Mouse (Mus musculus) E14TG2a.4 (cell line): Measurements from ENCODE around the gene Tbl2.

Source experiments
- H3K27me3 ChIP-seq: 2 replicates; pipeline ENCODE4 v1.6.1; 2014; ENCODE audit warnings: low read length, control low read depth; ENCODE audit not compliant: insufficient read depth
- H3K36me3 ChIP-seq: 2 replicates; pipeline ENCODE4 v1.6.1; 2014; ENCODE audit warnings: low read length, control low read depth; ENCODE audit not compliant: insufficient read depth
- H3K4me1 ChIP-seq: replicated peaks from 2 replicates; pipeline ENCODE4 v1.6.1; 2014; ENCODE audit warnings: low read depth, low read length, control low read depth
- H3K4me3 ChIP-seq: replicated peaks from 2 replicates; pipeline ENCODE4 v1.5.1; 2014; ENCODE audit warnings: mild to moderate bottlenecking, low read length
- H3K9me3 ChIP-seq: 2 replicates; pipeline ENCODE4 v1.6.1; 2014; ENCODE audit warnings: low read length, control low read depth
- CTCF ChIP-seq: conservative IDR thresholded peaks from 2 replicates; pipeline ENCODE4 v1.5.1; 2014; ENCODE audit warnings: low read length
- NANOG ChIP-seq: IDR thresholded peaks from 2 replicates; pipeline ENCODE4 v1.6.1; 2014; ENCODE audit warnings: borderline replicate concordance, low read length, mixed read lengths
- POU5F1 ChIP-seq: IDR thresholded peaks from 2 replicates; pipeline ENCODE4 v1.6.1; 2014; ENCODE audit warnings: low read length, borderline replicate concordance

Tbl2 gene

DNA sequence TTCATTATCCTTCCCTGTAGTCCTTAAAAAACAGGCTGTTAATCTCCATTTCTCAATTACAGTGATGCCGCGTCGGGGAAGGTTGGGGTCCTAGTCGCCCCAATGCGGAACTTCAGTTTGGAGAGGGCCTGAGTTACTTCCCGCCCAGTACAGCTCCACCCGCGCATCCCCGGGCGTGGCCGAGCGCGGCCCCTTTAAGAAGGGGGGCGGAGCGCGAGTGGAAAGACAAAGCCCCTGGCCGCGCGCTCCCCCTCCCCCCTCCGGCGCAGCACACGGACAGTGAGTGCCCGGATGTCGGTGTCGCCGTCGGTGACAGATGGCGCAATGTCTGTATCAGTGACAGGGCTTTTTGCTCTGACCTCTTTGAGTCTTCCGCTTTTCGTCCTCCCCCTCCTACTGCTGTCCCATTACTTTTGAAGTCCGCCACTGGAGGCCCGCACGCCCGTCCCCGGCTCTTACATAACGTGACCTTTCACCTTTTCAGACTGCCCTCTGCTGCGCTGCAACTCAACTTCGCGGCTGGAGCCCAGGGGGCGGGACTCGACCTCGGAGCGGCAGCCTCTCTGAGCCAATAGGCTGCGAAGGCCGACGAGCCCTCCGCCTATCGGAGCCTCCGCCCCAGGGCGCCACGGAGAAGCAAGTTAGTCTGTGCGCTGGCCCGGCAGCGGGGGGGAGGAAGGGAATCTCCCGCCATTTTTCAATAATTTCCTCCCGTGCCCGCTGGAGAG is 37.3 kb downstream of the Tbl2 start, which contains the start of gene Baz1b:
TSS of gene Baz1b (plus strand) at position 644 of the 728 bp plus-strand sequence.
- H3K9me3 ChIP-seq: no peaks in the 10 kb centered on the region
- H3K4me3 ChIP-seq: peak within 1 kb of the TSS; percentile 94

DNA sequence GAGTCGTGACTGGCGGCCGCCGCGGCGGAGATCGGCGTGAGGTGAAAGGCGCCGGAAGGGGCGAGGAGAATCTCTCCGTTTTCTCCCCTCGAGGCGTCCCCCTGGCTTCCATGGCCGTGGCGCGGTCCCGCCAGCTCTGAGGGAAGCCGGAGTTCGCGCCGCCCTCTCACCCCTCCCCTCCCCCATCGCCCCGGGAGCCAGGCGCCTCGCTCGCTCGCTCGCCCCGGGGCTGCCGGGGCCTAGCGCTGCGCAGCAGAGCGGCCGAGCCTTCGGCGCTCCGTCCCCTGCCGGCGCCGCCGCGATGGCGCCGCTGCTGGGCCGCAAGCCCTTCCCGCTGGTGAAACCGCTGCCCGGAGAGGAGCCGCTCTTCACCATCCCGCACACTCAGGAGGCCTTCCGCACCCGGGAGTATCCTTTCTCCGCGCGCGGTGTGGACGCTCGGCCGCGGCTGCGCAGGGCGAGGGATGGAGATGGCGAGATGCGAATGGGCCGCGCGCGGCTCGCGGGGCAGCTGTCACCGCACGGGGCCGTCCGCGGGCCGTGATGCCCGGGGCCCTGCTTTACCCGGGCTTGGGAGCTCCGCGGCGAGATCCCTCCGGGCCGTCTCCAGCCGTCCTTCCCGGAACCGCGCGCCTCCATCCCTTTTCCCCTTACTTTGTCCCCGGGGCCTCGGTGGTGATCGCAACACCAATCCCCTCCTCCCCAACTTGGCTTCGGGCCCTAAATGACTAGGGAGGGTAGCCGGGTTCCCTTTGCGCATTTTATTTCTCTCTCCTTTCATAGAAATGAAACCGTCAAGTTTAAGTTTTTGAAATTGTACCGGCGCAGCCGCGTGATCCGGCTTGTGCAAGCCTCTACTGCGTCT is 38.1 kb downstream of the Tbl2 start:
- no peak for TF ChIP-seq NANOG
- TF ChIP-seq CTCF: no peak
- TF ChIP-seq POU5F1: no peak
- H3K9me3 ChIP-seq: no peaks in the 10 kb centered on the region

More for the DNA sequence above, 37.3 kb downstream of the Tbl2 start, which contains the start of gene Baz1b:
- TF ChIP-seq POU5F1: no peak
- TF ChIP-seq NANOG: peak; percentile 24; the same call in 1 of the 2 replicates
- peaks cover 39% of the 10 kb centered on the region for H3K36me3 ChIP-seq
- no peaks in the 10 kb centered on the region for H3K27me3 ChIP-seq
- H3K4me1 ChIP-seq: peaks cover 62% of the 10 kb centered on the region

DNA sequence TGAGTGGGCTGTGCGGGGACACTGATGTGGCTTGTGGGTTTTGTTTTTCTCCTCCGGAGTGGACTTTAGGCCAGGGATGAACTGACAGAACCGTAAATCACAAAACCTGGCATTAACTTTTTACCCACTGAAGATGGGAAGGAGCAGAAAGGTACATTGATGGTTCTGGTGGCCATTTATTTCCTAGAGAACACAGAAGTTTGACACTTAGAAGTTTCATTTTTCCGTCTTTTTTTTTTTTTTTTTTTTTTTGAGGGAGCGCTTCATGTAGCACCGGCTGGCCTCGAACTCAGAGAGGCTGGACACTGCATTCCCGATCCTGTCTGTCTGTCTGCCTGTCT is 38.7 kb downstream of the Tbl2 start:
- Histone ChIP-seq H3K27me3 (no peaks in the 10 kb centered on the region), H3K4me1 (peaks cover 61% of the 10 kb centered on the region), H3K9me3 (no peaks in the 10 kb centered on the region), H3K36me3 (peaks cover 42% of the 10 kb centered on the region), H3K4me3 (peak overlapping the region; percentile 94)
- TF ChIP-seq CTCF: no peak
- TF ChIP-seq NANOG: no peak
- no peak for TF ChIP-seq POU5F1

More for the DNA sequence above, 38.1 kb downstream of the Tbl2 start:
- peaks cover 39% of the 10 kb centered on the region for H3K36me3 ChIP-seq
- no peaks in the 10 kb centered on the region for H3K27me3 ChIP-seq
- peaks cover 61% of the 10 kb centered on the region for H3K4me1 ChIP-seq
- peak overlapping the region; percentile 94 for H3K4me3 ChIP-seq

DNA sequence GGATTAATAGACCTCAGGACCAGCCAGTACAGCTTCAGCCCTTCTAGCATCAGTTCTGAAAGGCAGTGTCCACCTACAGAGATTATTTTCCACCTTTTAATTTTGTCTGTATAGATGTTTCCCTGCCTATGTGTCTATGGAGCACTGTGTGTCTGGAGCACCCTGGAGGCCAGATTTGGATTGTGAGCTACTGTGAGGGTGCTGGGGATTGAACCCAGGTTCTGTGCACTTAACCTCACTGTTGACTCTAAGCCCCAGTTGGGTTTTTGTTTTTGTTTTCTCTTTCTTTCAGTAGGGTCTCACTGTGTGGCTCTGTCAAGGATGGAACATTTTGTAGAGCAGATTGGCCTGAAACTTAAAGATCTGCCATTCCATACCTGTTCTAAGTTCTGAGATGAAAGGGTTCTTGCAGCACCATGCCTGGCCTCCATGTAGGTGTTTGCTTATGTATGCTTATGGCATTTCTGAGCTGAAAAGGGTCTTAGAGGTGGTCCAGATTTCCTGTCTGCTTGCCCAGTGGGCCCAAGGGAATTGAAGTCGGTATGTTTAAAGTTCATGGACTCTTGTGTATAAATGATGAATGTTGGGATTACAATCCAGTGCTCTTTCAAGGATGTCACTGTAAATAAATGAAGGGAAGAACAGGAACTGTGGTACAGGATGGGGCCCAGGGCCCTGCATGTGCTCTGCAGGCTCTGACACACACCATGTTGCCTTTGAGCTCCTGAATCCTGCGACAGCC is 40.0 kb downstream of the Tbl2 start:
- Histone ChIP-seq H3K4me3 (peak overlapping the region; percentile 94), H3K4me1 (peaks cover 64% of the 10 kb centered on the region), H3K36me3 (peaks cover 55% of the 10 kb centered on the region), H3K9me3 (no peaks in the 10 kb centered on the region), H3K27me3 (no peaks in the 10 kb centered on the region)
- TF ChIP-seq POU5F1 (no peak), CTCF (no peak), NANOG (no peak)

DNA sequence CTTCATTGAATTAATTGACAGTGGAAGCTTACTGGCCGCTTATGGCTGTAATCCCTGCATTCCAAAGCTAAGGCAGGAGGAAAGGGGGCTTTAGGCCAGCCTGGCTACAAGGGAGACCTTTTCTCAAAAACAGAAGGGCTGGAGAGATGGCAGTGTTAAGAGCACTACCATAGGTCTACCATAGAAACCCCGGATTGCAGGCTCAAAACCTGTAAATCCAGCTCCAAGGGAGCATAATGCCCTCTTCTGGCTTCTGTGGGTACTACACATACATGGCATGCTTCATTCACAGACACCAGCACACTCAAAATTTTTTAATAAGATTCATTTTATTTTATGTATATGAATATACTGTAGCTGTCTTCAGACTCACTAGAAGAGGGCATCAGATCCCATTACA is 42.2 kb downstream of the Tbl2 start:
- Histone ChIP-seq H3K36me3 (peaks cover 76% of the 10 kb centered on the region), H3K9me3 (no peaks in the 10 kb centered on the region), H3K27me3 (no peaks in the 10 kb centered on the region), H3K4me1 (peaks cover 60% of the 10 kb centered on the region), H3K4me3 (no peak overlapping the region)
- TF ChIP-seq NANOG (no peak), CTCF (peak; percentile 90)

DNA sequence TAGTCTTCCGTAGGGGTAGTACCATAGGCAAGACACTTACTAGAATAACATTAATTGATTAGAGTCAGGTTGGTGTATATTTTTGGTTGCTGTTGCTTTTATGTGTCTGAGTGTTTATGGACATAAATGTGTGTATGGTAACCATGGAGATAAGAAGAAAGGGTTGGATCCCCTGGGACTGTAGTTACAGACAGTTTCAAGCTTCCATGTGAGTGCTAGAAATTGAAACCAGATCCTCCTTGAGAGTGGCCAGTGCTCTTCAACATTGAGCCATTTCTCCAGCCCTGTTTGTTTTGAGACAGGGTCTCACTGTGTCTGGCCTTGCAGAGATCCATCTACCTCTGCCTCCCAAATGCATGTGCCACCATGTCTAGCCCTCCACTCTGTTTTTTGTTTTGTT is 43.0 kb downstream of the Tbl2 start:
- TF ChIP-seq NANOG (no peak), CTCF (no peak), POU5F1 (no peak)
- Histone ChIP-seq H3K9me3 (no peaks in the 10 kb centered on the region), H3K4me1 (peaks cover 60% of the 10 kb centered on the region), H3K27me3 (no peaks in the 10 kb centered on the region), H3K4me3 (no peak overlapping the region), H3K36me3 (peaks cover 84% of the 10 kb centered on the region)

DNA sequence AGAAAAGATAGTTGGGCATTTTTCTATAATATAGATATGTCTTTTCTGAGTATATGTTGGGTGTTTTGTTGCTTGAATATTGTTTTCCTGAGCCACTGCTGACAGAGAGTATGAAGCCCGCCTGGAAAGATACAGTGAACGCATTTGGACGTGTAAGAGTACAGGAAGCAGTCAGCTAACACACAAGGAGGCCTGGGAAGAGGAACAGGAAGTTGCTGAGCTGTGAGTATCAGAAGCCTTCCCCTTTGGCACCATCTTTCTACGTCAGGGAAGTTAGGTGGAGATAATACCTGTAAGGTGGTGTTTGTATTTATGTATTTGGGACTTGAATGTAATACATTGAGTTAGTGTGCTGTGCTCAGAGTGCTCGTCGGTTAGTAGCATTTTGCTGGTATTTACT is 46.9 kb downstream of the Tbl2 start:
- Histone ChIP-seq H3K4me3 (no peak overlapping the region), H3K27me3 (no peaks in the 10 kb centered on the region), H3K36me3 (peaks cover 96% of the 10 kb centered on the region), H3K9me3 (no peaks in the 10 kb centered on the region), H3K4me1 (peaks cover 40% of the 10 kb centered on the region)
- TF ChIP-seq POU5F1: no peak
- no peak for TF ChIP-seq CTCF
- no peak for TF ChIP-seq NANOG

DNA sequence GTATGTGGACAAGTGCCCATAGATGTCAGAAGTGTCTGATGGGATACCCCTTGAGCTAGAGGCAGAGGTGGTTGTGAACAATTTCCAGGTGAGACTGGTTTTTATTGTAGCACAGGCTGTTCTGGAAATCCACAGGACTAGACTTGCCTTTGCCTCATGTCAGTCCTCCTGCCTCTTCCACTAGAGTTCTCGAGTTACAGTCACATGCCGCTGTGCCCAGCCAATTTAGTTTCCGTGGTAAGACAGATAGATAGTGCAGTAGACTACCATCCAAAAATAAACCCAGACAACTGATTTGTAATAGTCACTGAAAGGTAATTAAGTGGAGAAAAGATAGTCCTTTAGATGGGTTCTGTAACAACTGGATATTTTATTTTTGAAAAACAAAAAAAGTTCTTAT is 53.3 kb downstream of the Tbl2 start:
- no peaks in the 10 kb centered on the region for H3K9me3 ChIP-seq
- H3K4me1 ChIP-seq: no peaks in the 10 kb centered on the region; the same call in 1 of the 2 replicates
- no peak for TF ChIP-seq CTCF
- no peak for TF ChIP-seq NANOG
- no peaks in the 10 kb centered on the region for H3K27me3 ChIP-seq
- H3K36me3 ChIP-seq: peaks cover 94% of the 10 kb centered on the region
- no peak overlapping the region for H3K4me3 ChIP-seq
